Mouse (Mus musculus): ENCODE results near the gene Nkain4. TPM values are rescaled to one million over a fixed set of nuclear protein-coding genes. Genes with fewer than 3 reads are reported as not detected.
A peak's percentile ranks its signal among the peaks of the same experiment; 100 is the strongest.

Nkain4 gene
- total RNA-seq, 2 experiments from 2014 or later: 0.78 TPM; not detected in 1

- no peak for TF ChIP-seq CTCF (IDR thresholded peaks at IDR 0.05)
- H3K27ac ChIP-seq: no peak within 1 kb of the TSS
- no peak for DNase-seq
- intact Hi-C loops (cut with DNase I): no loop called here
- no peak within 1 kb of the TSS for H3K4me3 ChIP-seq
Observed at GRCm38 (mm10) chr2:180928723-180929122, 25.8 kb downstream of the Nkain4 start, which contains the start of gene Birc7. TSS of gene Birc7 (plus strand) at chr2:180929023.

- intact Hi-C loops (cut with DNase I): loop anchor here (1.0 to 2.0 kb wide), 2 partner anchors 39 to 136 kb away; no protein-coding TSS in a partner anchor
- Histone ChIP-seq H3K4me3 (no peak overlapping the region), H3K27ac (no peak overlapping the region)
- TF ChIP-seq CTCF (IDR thresholded peaks at IDR 0.05): peak; percentile 87
- DNase-seq: peak; percentile 76
Observed at GRCm38 (mm10) chr2:180925176-180925575, 29.3 kb downstream of the Nkain4 start.

- intact Hi-C loops (cut with DNase I): no loop called here
- TF ChIP-seq CTCF (IDR thresholded peaks at IDR 0.05): no peak
- H3K4me3 ChIP-seq: no peak overlapping the region
- DNase-seq: no peak
- no peak overlapping the region for H3K27ac ChIP-seq
Observed at GRCm38 (mm10) chr2:180922739-180923138, 31.8 kb downstream of the Nkain4 start.

GRCm38 (mm10) chr2:180920810-180921400 is 33.6 kb downstream of the Nkain4 start, which contains the start of gene Ythdf1:
TSS of gene Ythdf1 (minus strand) at chr2:180920949.
- TF ChIP-seq CTCF (IDR thresholded peaks at IDR 0.05): no peak
- H3K27ac ChIP-seq: peak within 1 kb of the TSS; percentile 93
- H3K4me3 ChIP-seq: peak within 1 kb of the TSS; percentile 100
- DNase-seq: peak; percentile 99
- intact Hi-C loops (cut with DNase I): no loop called here

GRCm38 (mm10) chr2:180919913-180920809 is 34.3 kb downstream of the Nkain4 start:
- intact Hi-C loops (cut with DNase I): no loop called here
- no peak for TF ChIP-seq CTCF (IDR thresholded peaks at IDR 0.05)
- Histone ChIP-seq H3K27ac (peak overlapping the region; percentile 93), H3K4me3 (peak overlapping the region; percentile 100)
- no peak for DNase-seq

- H3K4me3 ChIP-seq: no peak overlapping the region
- no peak for DNase-seq
- H3K27ac ChIP-seq: peak overlapping the region; percentile 35; the same call in 1 of the 2 replicates
- no peak for TF ChIP-seq CTCF (IDR thresholded peaks at IDR 0.05)
- intact Hi-C loops (cut with DNase I): no loop called here
Observed at GRCm38 (mm10) chr2:180915886-180916433, 38.5 kb downstream of the Nkain4 start.

- no peak for DNase-seq
- no peak for TF ChIP-seq CTCF (IDR thresholded peaks at IDR 0.05)
- H3K4me3 ChIP-seq: no peak overlapping the region
- intact Hi-C loops (cut with DNase I): no loop called here
- H3K27ac ChIP-seq: no peak overlapping the region
Observed at GRCm38 (mm10) chr2:180910928-180911327, 43.6 kb downstream of the Nkain4 start.

GRCm38 (mm10) chr2:180905556-180906221 is 48.8 kb downstream of the Nkain4 start:
- no peak for TF ChIP-seq CTCF (IDR thresholded peaks at IDR 0.05)
- Histone ChIP-seq H3K4me3 (no peak overlapping the region), H3K27ac (no peak overlapping the region)
- DNase-seq: no peak
- intact Hi-C loops (cut with DNase I): no loop called here

GRCm38 (mm10) chr2:180904435-180905208 is 49.9 kb downstream of the Nkain4 start:
- Histone ChIP-seq H3K27ac (no peak overlapping the region), H3K4me3 (no peak overlapping the region)
- intact Hi-C loops (cut with DNase I): no loop called here
- DNase-seq: no peak
- no peak for TF ChIP-seq CTCF (IDR thresholded peaks at IDR 0.05)

- peak; percentile 50; the same call in 1 of the 2 replicates for TF ChIP-seq CTCF (IDR thresholded peaks at IDR 0.05)
- DNase-seq: no peak
- intact Hi-C loops (cut with DNase I): no loop called here
- no peak overlapping the region for H3K27ac ChIP-seq
- H3K4me3 ChIP-seq: no peak overlapping the region
Observed at GRCm38 (mm10) chr2:180902086-180902485, 52.4 kb downstream of the Nkain4 start.

GRCm38 (mm10) chr2:180897857-180898256 is 56.6 kb downstream of the Nkain4 start:
- intact Hi-C loops (cut with DNase I): loop anchor here (10.0 kb wide), 1 partner anchor 113 kb away; no protein-coding TSS in a partner anchor
- Histone ChIP-seq H3K4me3 (no peak overlapping the region), H3K27ac (no peak overlapping the region)
- no peak for TF ChIP-seq CTCF (IDR thresholded peaks at IDR 0.05)
- no peak for DNase-seq

Data from gastrocnemius, adult 2 months (tissue).